Mouse (Mus musculus) heart, embryonic 13.5 days (tissue): ENCODE measurements at regions not wholly inside any gene's neighbourhood (a gene's known extent, or its start where the extent isn't known, plus 50 kb on each side); places are given as distances from the start of the nearest gene placed in this dataset.
"Not testable (repeated sequence)": the region's sequence is repeated elsewhere in the genome, so short reads cannot be mapped to it uniquely, and the experiment has no call there.

Source experiments
- ATAC-seq: fragments of 200-750 bp; cut with Nextera tagmentation; 2 replicates; pipeline ENCODE4 v1.8.0; 2017; ENCODE audit warnings: moderate TSS enrichment; ENCODE audit not compliant: insufficient number of reproducible peaks, low FRiP score, low TSS enrichment; ENCODE audit errors: extremely low read depth
- H3K27ac ChIP-seq: fragments of 300-500 bp; sonication (generic); replicated peaks from 2 replicates; pipeline ENCODE4 v1.5.1; 2015; ENCODE audit warnings: moderate library complexity, mild to moderate bottlenecking, inconsistent platforms
- H3K27me3 ChIP-seq: fragments of 300-500 bp; sonication (generic); replicated peaks from 2 replicates; pipeline ENCODE4 v1.6.1; 2015; ENCODE audit warnings: mild to moderate bottlenecking, inconsistent platforms
- H3K36me3 ChIP-seq: fragments of 300-500 bp; sonication (generic); 2 replicates; pipeline ENCODE4 v1.6.1; 2015; ENCODE audit warnings: mild to moderate bottlenecking, inconsistent platforms
- H3K4me1 ChIP-seq: fragments of 300-500 bp; sonication (generic); 2 replicates; pipeline ENCODE4 v1.6.1; 2015; ENCODE audit warnings: inconsistent platforms
- H3K4me2 ChIP-seq: fragments of 300-500 bp; sonication (generic); 2 replicates; pipeline ENCODE4 v1.6.1; 2015; ENCODE audit warnings: inconsistent platforms, mild to moderate bottlenecking, moderate library complexity
- H3K4me3 ChIP-seq: fragments of 300-500 bp; sonication (generic); 2 replicates; pipeline ENCODE4 v1.5.1; 2015; ENCODE audit warnings: moderate library complexity, mild to moderate bottlenecking, inconsistent platforms
- H3K9ac ChIP-seq: fragments of 300-500 bp; sonication (generic); 2 replicates; pipeline ENCODE4 v1.6.1; 2015; ENCODE audit warnings: inconsistent platforms, mild to moderate bottlenecking, moderate library complexity
- H3K9me3 ChIP-seq: fragments of 300-500 bp; sonication (generic); 2 replicates; pipeline ENCODE4 v1.6.1; 2016; ENCODE audit warnings: inconsistent platforms
- WGBS: fragments of 180-500 bp; shearing (Covaris S2); methylation state at CpG from one replicate; pipeline ENCODE4 v1.1.7; 2015; ENCODE audit warnings: mixed read lengths; 5-methylcytosine and 5-hydroxymethylcytosine counted together

DNA sequence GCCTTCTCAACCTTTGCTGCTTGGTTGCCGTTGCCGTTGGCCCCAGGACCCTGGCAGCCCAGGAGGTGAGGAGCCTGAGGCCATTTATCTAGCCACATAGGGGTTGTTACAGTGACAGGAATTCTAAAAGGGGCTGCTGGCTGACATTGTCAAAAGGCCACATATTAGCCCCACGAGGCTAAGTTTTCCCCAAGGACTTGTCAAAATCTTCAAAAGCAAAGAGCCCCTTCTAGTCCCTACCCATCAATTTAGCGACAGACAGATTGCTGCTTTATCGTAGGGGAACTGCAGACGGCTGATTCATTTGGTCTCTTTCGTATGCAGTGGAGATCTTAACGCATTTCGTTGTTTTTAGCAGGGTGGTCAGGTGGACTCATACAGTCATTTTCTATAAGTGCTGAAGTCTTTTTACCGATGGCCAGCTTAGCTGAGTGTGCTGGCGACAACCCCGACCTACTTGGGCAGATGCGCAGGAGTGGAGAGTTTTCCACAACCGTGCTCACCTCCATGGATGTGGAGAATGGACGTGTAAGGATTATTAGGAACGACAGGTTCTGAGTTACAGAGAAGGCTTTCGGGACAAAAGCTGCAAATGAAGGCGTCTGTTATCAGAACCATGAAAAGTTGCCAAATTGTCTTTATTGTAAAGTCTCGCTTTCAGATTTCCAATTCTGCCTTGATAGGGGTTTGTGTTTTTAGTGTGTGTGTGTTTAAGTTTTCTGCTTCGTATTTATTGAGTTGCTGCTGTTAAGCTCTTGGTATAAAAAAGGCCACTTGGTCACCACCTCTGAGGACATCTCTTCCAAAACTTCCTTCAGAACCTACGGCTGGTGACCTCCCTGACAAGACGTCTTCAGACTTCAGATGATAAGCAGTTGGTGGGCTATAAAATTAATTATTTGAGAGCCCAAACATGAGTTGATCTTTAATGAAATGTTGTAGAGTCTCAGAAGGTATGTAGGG lies 123.7 kb upstream of the Cpsf6 start:
- ATAC-seq = no peak
- H3K27me3 ChIP-seq = no peaks in the 10 kb centered on the region
- H3K4me1 ChIP-seq = no peaks in the 10 kb centered on the region
- no peaks in the 10 kb centered on the region for H3K9me3 ChIP-seq
- H3K27ac ChIP-seq = no peak overlapping the region
- 70% methylated on average over 22 of the region's 22 CpGs for WGBS
- no peaks in the 10 kb centered on the region for H3K36me3 ChIP-seq
- no peak overlapping the region for H3K4me2 ChIP-seq
- no peak overlapping the region for H3K4me3 ChIP-seq
- H3K9ac ChIP-seq = no peak overlapping the region

DNA sequence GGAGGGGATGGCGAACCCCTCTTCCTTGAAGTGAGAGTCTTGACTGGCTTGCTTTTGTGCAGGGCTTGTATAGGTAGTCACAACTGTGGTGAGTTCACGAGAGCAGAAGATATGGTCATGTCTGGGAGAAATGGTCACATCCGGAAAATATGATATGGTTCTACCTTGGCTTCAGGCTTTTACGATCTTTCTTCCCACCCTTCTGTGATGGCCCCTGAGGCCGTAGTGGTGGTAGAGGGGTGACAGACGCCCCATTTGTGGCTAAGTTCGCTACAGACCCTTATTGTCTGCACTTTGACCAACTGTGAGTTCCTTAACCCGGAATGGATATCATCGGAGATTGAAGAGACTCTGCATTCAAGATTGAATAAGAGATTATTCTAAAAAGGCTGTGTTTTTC lies 122.9 kb upstream of the Cpsf6 start:
- Histone ChIP-seq H3K27ac (no peak overlapping the region), H3K9ac (no peak overlapping the region), H3K27me3 (no peaks in the 10 kb centered on the region), H3K9me3 (no peaks in the 10 kb centered on the region), H3K4me2 (no peak overlapping the region), H3K4me3 (no peak overlapping the region), H3K36me3 (no peaks in the 10 kb centered on the region), H3K4me1 (no peaks in the 10 kb centered on the region)
- 77% methylated on average over 9 of the region's 9 CpGs for WGBS
- ATAC-seq = no peak

DNA sequence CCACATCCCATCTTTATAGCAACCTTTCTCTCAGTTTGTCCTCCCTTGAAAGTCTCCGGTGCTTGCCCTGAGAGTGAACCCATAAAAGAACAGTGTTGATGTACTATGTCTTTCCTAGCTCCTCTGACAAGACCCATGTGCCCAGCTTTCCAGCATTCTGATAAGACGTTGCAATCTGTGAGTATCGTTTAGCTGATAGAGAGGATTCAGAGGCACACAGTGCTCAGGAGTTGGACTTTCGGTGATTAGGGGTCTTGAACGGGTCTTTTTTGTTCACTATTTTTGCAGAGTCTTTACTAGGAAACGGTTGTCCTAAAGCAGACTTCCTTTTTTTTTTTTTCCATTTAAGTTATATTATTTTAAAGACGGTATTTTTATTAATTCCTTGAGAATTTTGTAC lies 122.3 kb upstream of the Cpsf6 start:
- Histone ChIP-seq H3K9ac (no peak overlapping the region), H3K4me3 (no peak overlapping the region), H3K4me2 (no peak overlapping the region), H3K27ac (no peak overlapping the region), H3K9me3 (no peaks in the 10 kb centered on the region), H3K4me1 (no peaks in the 10 kb centered on the region), H3K27me3 (no peaks in the 10 kb centered on the region), H3K36me3 (no peaks in the 10 kb centered on the region)
- WGBS = 37% methylated on average over 7 of the region's 7 CpGs
- no peak for ATAC-seq

DNA sequence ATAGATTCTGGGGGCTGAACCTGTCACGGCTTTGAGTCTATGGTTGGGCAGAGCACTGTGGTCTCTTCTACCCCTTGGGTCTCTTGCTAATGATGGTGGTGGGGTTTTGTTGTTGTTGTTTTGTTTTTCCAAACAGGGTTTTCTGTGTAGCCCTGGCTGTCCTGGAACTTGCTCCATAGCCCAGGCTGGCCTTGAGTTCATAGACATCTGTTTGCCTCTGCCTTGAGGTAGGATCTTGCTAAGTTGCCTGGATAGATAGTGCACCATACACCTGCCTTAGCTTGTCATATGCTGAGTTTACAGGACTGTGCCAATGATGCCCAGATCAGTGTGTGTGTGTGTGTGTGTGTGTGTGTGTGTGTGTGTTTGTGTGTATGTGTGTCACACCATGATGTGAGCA lies 121.6 kb upstream of the Cpsf6 start:
- Histone ChIP-seq H3K4me2 (no peak overlapping the region), H3K9me3 (no peaks in the 10 kb centered on the region), H3K27me3 (no peaks in the 10 kb centered on the region), H3K27ac (no peak overlapping the region), H3K4me1 (no peaks in the 10 kb centered on the region), H3K9ac (no peak overlapping the region), H3K36me3 (no peaks in the 10 kb centered on the region), H3K4me3 (no peak overlapping the region)
- WGBS = 74% methylated on average over 1 of the region's 1 CpGs
- no peak for ATAC-seq

- Histone ChIP-seq H3K4me1 (no peaks in the 10 kb centered on the region), H3K4me3 (no peak overlapping the region), H3K36me3 (no peaks in the 10 kb centered on the region), H3K27ac (no peak overlapping the region), H3K9ac (no peak overlapping the region), H3K9me3 (no peaks in the 10 kb centered on the region), H3K27me3 (no peaks in the 10 kb centered on the region), H3K4me2 (no peak overlapping the region)
- 84% methylated on average over 5 of the region's 5 CpGs for WGBS
- ATAC-seq = no peak
Observed at GRCm38 (mm10) chr10:117500457-117501108, 120.8 kb upstream of the Cpsf6 start.

DNA sequence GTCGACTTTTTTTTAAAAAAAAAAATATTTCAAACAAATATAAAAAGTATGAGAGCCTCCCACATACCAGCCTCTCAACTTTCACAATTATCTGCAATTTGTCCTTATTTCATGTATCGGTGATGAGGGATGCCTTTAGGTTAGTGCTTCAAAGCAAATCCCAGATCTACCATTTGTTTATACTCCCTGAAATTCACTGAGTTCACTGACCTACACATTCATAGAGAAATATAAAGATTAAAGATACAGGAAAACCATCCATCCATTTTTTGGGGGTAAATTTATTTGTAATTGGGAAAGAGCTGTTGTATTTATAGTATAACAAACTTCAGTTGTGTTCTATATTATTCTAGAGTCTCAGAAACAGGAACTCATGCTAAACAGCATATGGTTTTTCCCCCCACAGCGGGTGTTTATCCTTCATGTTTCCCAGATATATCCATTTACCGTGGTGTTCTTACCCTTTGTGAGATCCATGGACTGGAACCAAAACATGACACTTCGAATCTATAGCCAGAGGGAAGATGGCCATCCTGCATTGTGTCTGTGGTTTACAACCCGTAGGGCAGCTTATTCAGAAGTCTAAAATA lies 120.1 kb upstream of the Cpsf6 start:
- 77% methylated on average over 6 of the region's 6 CpGs for WGBS
- no peaks in the 10 kb centered on the region for H3K4me1 ChIP-seq
- H3K4me2 ChIP-seq = no peak overlapping the region
- H3K27me3 ChIP-seq = no peaks in the 10 kb centered on the region
- H3K9ac ChIP-seq = no peak overlapping the region
- H3K9me3 ChIP-seq = no peaks in the 10 kb centered on the region
- H3K36me3 ChIP-seq = no peaks in the 10 kb centered on the region
- H3K27ac ChIP-seq = no peak overlapping the region
- ATAC-seq = no peak
- no peak overlapping the region for H3K4me3 ChIP-seq

GRCm38 (mm10) chr10:117499177-117499863 lies 119.5 kb upstream of the Cpsf6 start:
- no peak for ATAC-seq
- Histone ChIP-seq H3K27ac (no peak overlapping the region), H3K4me3 (no peak overlapping the region), H3K4me2 (no peak overlapping the region), H3K4me1 (0 out of 2 replicates have a peak, but pooled peaks cover 4% of the 10 kb centered on the region), H3K27me3 (no peaks in the 10 kb centered on the region), H3K9me3 (no peaks in the 10 kb centered on the region), H3K9ac (no peak overlapping the region), H3K36me3 (no peaks in the 10 kb centered on the region)
- 85% methylated on average over 8 of the region's 8 CpGs for WGBS

DNA sequence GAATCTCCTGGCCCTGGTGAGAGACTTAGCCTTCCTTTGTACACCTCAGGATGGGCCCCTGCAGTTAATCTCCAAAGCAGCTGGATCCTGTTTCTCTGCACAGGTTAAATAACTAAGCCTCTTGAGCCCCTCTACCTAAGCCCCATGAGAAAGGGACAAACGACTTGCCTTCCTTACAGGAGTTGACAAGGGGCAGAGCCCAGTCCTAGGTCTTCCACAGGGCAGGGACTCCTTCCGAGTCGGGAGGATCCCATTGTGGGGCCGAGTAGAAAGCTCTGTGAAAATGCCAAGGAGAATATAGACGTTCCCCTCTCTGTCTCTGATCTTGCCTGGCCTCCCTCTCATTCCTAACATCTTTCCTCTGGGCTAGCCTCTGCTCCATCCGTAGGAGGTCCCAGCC lies 118.7 kb upstream of the Cpsf6 start:
- no peak overlapping the region for H3K4me2 ChIP-seq
- H3K9me3 ChIP-seq = no peaks in the 10 kb centered on the region
- no peak for ATAC-seq
- WGBS = 59% methylated on average over 6 of the region's 6 CpGs
- no peak overlapping the region for H3K27ac ChIP-seq
- no peaks in the 10 kb centered on the region for H3K36me3 ChIP-seq
- no peaks in the 10 kb centered on the region for H3K27me3 ChIP-seq
- no peak overlapping the region for H3K4me3 ChIP-seq
- no peak overlapping the region for H3K9ac ChIP-seq
- peaks cover 7% of the 10 kb centered on the region; the same call in 1 of the 2 replicates for H3K4me1 ChIP-seq

DNA sequence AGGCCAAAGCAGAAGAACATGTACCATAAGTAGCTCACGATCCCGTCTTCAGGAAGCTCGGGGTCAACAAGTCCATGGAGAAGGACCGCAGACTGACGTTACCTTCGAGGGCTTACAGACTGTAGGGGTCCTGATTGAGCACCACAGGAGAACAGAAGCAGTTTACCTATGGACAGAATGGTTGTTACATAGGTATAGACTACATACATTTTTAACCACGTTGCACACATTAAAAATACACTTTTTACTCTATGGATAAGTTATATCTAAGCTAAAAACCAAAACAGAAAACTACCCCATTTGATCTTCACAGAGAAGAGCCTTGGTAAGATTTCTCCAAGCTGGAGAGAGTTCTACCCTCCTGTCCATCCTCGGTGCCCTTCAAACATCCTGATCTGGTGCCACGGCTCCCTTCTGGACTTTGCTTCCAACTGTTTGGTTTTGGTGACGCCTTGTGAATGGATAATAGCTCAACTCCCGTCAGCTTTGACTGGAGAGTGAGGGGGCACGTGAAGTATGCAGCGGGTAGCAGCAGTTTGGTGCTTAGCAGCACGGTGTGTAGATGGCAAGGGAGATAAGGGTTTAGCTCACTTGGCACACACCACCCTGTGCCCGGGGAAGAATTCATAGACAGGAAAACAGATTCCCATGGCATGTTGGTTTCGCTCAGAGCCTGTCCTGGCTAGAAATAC lies 117.9 kb upstream of the Cpsf6 start:
- no peak for ATAC-seq
- H3K27me3 ChIP-seq = no peaks in the 10 kb centered on the region
- H3K9me3 ChIP-seq = no peaks in the 10 kb centered on the region
- no peak overlapping the region for H3K9ac ChIP-seq
- no peak overlapping the region for H3K27ac ChIP-seq
- no peak overlapping the region for H3K4me2 ChIP-seq
- H3K36me3 ChIP-seq = no peaks in the 10 kb centered on the region
- H3K4me1 ChIP-seq = peaks cover 7% of the 10 kb centered on the region; the same call in 1 of the 2 replicates
- WGBS = 74% methylated on average over 16 of the region's 16 CpGs
- no peak overlapping the region for H3K4me3 ChIP-seq

GRCm38 (mm10) chr10:117497082-117497481 lies 117.3 kb upstream of the Cpsf6 start:
- H3K4me1 ChIP-seq, H3K27ac ChIP-seq, H3K9me3 ChIP-seq, H3K27me3 ChIP-seq, H3K4me3 ChIP-seq, H3K9ac ChIP-seq, H3K36me3 ChIP-seq, ATAC-seq, H3K4me2 ChIP-seq: not testable (repeated sequence)
- WGBS = 78% methylated on average over 1 of the region's 1 CpGs
